Comparison of ENCODE assay signal across 8 mouse cellular contexts in genomic region chr2:18766441-18766820, GRCm38 (mm10).
A peak's percentile ranks its signal among the peaks of the same experiment; 100 is the strongest.
DNase-seq lines count a peak whose midpoint lies in the region; ATAC-seq lines count a peak whose summit lies in the region.

No protein-coding gene starts in this region.

- peaks cover 5% of the 10 kb centered on the region; the same call in 1 of the 2 replicates for H3K4me1 ChIP-seq in neural tube, embryonic 11.5 days (ENCODE audit: control insufficient read depth, insufficient read depth, low read length)
- peaks cover 15% of the 10 kb centered on the region for H3K4me1 ChIP-seq in forebrain, embryonic 10.5 days
- peaks cover 3% of the 10 kb centered on the region; the same call in 1 of the 2 replicates for H3K4me1 ChIP-seq in limb, embryonic 15.5 days

- H3K36me3 ChIP-seq in neural tube, embryonic 11.5 days (ENCODE audit: control insufficient read depth, insufficient read depth, low read length): no peaks in the 10 kb centered on the region
- H3K36me3 ChIP-seq in forebrain, embryonic 10.5 days (replicated peaks): no peaks in the 10 kb centered on the region
- H3K36me3 ChIP-seq in limb, embryonic 15.5 days: no peaks in the 10 kb centered on the region

- H3K9ac ChIP-seq in neural tube, embryonic 11.5 days (ENCODE audit: low read length): peak overlapping the region; percentile 98
- peak overlapping the region; percentile 71 for H3K9ac ChIP-seq in limb, embryonic 15.5 days

- 48% methylated on average over 4 of the region's 4 CpGs for WGBS in neural tube, embryonic 11.5 days
- 48% methylated on average over 4 of the region's 4 CpGs for WGBS in forebrain, embryonic 10.5 days
- 32% methylated on average over 4 of the region's 4 CpGs for WGBS in limb, embryonic 15.5 days

- H3K27me3 ChIP-seq in neural tube, embryonic 11.5 days (ENCODE audit: control insufficient read depth, insufficient read depth, low read length): no peaks in the 10 kb centered on the region
- peaks cover 36% of the 10 kb centered on the region for H3K27me3 ChIP-seq in forebrain, embryonic 10.5 days (ENCODE audit: poor library complexity, severe bottlenecking)
- H3K27me3 ChIP-seq in limb, embryonic 15.5 days: no peaks in the 10 kb centered on the region

- H3K4me2 ChIP-seq in neural tube, embryonic 11.5 days (ENCODE audit: low read depth): peak overlapping the region; percentile 56
- H3K4me2 ChIP-seq in limb, embryonic 15.5 days: peak overlapping the region; percentile 54

- peak overlapping the region; percentile 96; the same call in 1 of the 2 replicates for H3K27ac ChIP-seq in neural tube, embryonic 11.5 days (ENCODE audit: low read depth, low read length)
- H3K27ac ChIP-seq in forebrain, embryonic 10.5 days: peak overlapping the region; percentile 96
- H3K27ac ChIP-seq in limb, embryonic 15.5 days: peak overlapping the region; percentile 97

- no peaks in the 10 kb centered on the region for H3K9me3 ChIP-seq in neural tube, embryonic 11.5 days (ENCODE audit: control insufficient read depth, low read length)
- peaks cover 3% of the 10 kb centered on the region; the same call in 1 of the 2 replicates for H3K9me3 ChIP-seq in forebrain, embryonic 10.5 days
- no peaks in the 10 kb centered on the region for H3K9me3 ChIP-seq in limb, embryonic 15.5 days

- H3K4me3 ChIP-seq in neural tube, embryonic 11.5 days (ENCODE audit: low read depth, low read length): peak overlapping the region; percentile 64
- peak overlapping the region; percentile 69 for H3K4me3 ChIP-seq in forebrain, embryonic 10.5 days
- peak overlapping the region; percentile 71 for H3K4me3 ChIP-seq in limb, embryonic 15.5 days

- 0 out of 2 replicates have a peak, but pooled peaks have one; percentile 3 for ATAC-seq in neural tube, embryonic 11.5 days (ENCODE audit: insufficient read depth, low FRiP score, low TSS enrichment)
- ATAC-seq in limb, embryonic 15.5 days (ENCODE audit: insufficient number of reproducible peaks, low FRiP score, low TSS enrichment, low read depth): no peak

- DNase-seq in neural tube, embryonic 11.5 days (ENCODE audit: low spot score): no peak
- DNase-seq in neural tube, embryonic 10.5 days (ENCODE audit: extremely low spot score, low spot score): no peak
- no peak for DNase-seq in forebrain, embryonic 10.5 days (ENCODE audit: extremely low spot score, low spot score)
- DNase-seq in skeletal muscle tissue, adult 2 months (ENCODE audit: low read depth, low spot score): peak; percentile 10
- no peak for DNase-seq in retina, postnatal 1 day
- DNase-seq in adrenal gland, adult (ENCODE audit: inconsistent age in 2 of 2, low spot score in 1 of 2): no peak
- DNase-seq in kidney, postnatal 4 days: no peak
